Mouse (Mus musculus) embryo, embryonic 11 days (tissue): ENCODE data around the gene Olfr1432.
"Not testable (repeated sequence)": the region's sequence is repeated elsewhere in the genome, so short reads cannot be mapped to it uniquely, and the experiment has no call there.

Experiments used
- DNase-seq: peaks from one replicate; pipeline ENCODE4 v3.0.0-alpha.2; 2015

Gene Olfr1432

GRCm38 (mm10) chr19:12232496-12232895, at the start of gene Olfr1432:
Gene Olfr1432 (minus strand): TSS chr19:12232596.
- not testable (repeated sequence) for DNase-seq

- no peak for DNase-seq
Observed at GRCm38 (mm10) chr19:12279554-12279953, 47.2 kb upstream of the Olfr1432 start, which contains the start of gene Olfr1434. Gene Olfr1434 (plus strand): TSS chr19:12279854.

- DNase-seq = no peak
Observed at GRCm38 (mm10) chr19:12260732-12261131, 28.3 kb upstream of the Olfr1432 start, which contains the start of gene Olfr235. Gene Olfr235 (plus strand): TSS chr19:12261032.

GRCm38 (mm10) chr19:12241559-12241958, 9.2 kb upstream of the Olfr1432 start, which contains the start of gene Olfr262:
Gene Olfr262 (minus strand): TSS chr19:12241659.
- DNase-seq = no peak

GRCm38 (mm10) chr19:12200334-12200733, 32.1 kb downstream of the Olfr1432 start, which contains the start of gene Olfr1431:
Gene Olfr1431 (plus strand): TSS chr19:12200634.
- no peak for DNase-seq

GRCm38 (mm10) chr19:12199076-12199475, 33.3 kb downstream of the Olfr1432 start:
- not testable (repeated sequence) for DNase-seq
